In genomic region chr7:109958843-109959715, GRCm38 (mm10) we compare ENCODE assay signal across 8 mouse cellular contexts. TPM values are rescaled to one million over a fixed set of nuclear protein-coding genes. Genes with fewer than 3 reads are reported as not detected.
DNase-seq lines count a peak whose midpoint lies in the region; ATAC-seq and TF ChIP-seq lines count a peak whose summit lies in the region.

No protein-coding gene starts in this region.

- peak overlapping the region; percentile 93 for H3K27ac ChIP-seq in limb, embryonic 12.5 days

- ATAC-seq in granulocyte monocyte progenitor cell, adult 5-6 weeks (replicated peaks; ENCODE audit: poor library complexity, severe bottlenecking), result peak; percentile 43
- ATAC-seq in limb, embryonic 12.5 days (ENCODE audit: insufficient number of reproducible peaks, insufficient read depth, low FRiP score, low TSS enrichment, low read depth), result no peak

- no peak for TF ChIP-seq CTCF in lung, adult 2 months (IDR thresholded peaks at IDR 0.05; ENCODE audit: insufficient read depth, low read length)

- H3K9me3 ChIP-seq in limb, embryonic 12.5 days, result no peaks in the 10 kb centered on the region

- peaks cover 17% of the 10 kb centered on the region for H3K4me1 ChIP-seq in lung, adult 2 months (ENCODE audit: control insufficient read depth, insufficient read depth, low read length)
- H3K4me1 ChIP-seq in limb, embryonic 12.5 days (replicated peaks), result peaks cover 42% of the 10 kb centered on the region

- H3K4me3 ChIP-seq in lung, adult 2 months (replicated peaks; ENCODE audit: extremely low read depth, low read depth, low read length), result peak overlapping the region; percentile 82
- H3K4me3 ChIP-seq in limb, embryonic 12.5 days (replicated peaks), result peak overlapping the region; percentile 87

- H3K36me3 ChIP-seq in limb, embryonic 12.5 days, result no peaks in the 10 kb centered on the region

- no peak for DNase-seq in lung, adult 2 months
- no peak for DNase-seq in lung, postnatal 36 days
- DNase-seq in T-cell, adult 2 months (ENCODE audit: low spot score), result peak; percentile 34
- peak; percentile 21 for DNase-seq in neural tube, embryonic 10.5 days (ENCODE audit: extremely low spot score, low spot score)
- no peak for DNase-seq in adipocyte (ENCODE audit: low spot score)
- no peak for DNase-seq in adrenal gland, adult 8-10 months

- 1% methylated on average over 18 of the region's 18 CpGs for WGBS in lung, adult 2 months
- 9% methylated on average over 18 of the region's 18 CpGs for WGBS in limb, embryonic 12.5 days

- peak overlapping the region; percentile 95 for H3K9ac ChIP-seq in limb, embryonic 12.5 days (replicated peaks)

- H3K4me2 ChIP-seq in limb, embryonic 12.5 days, result peak overlapping the region; percentile 87

- no peak for TF ChIP-seq POLR2A in lung, adult 2 months (IDR thresholded peaks at IDR 0.05; ENCODE audit: borderline replicate concordance, extremely low read depth, low read depth, low read length)

- no peaks in the 10 kb centered on the region for H3K27me3 ChIP-seq in limb, embryonic 12.5 days

RNA-seq across cellular contexts. Expression of gene Dennd5a, which starts 1.2 kb away (rescaled TPM):
- 122 and 134 TPM in 2 replicates for polyA plus RNA-seq in lung, adult 2 months (2012; rRNA removed)
- 79.8 and 85.7 TPM in 2 replicates for total RNA-seq in granulocyte monocyte progenitor cell, adult 5-6 weeks (2014; fragmentation: Nextera tagmentation)
- total RNA-seq in granulocyte monocyte progenitor cell, adult 5-6 weeks (2017), result 52.4 and 56.1 TPM in 2 replicates
- 40.7 and 48.4 TPM in 2 replicates for polyA plus RNA-seq in limb, embryonic 12.5 days (2016; fragmentation: Nextera tagmentation; extraction: Ambion mirVana)
- total RNA-seq in adrenal gland, adult 8-10 months (2022), result 100 to 1,000 TPM; 171 to 249 (median 219) TPM

RNA-seq across cellular contexts. Expression of gene Tmem41b, which starts 27.6 kb away (rescaled TPM):
- 23.8 and 26.8 TPM in 2 replicates for polyA plus RNA-seq in lung, adult 2 months (2012; rRNA removed)
- total RNA-seq in granulocyte monocyte progenitor cell, adult 5-6 weeks (2014; fragmentation: Nextera tagmentation), result 18.8 and 30.2 TPM in 2 replicates
- total RNA-seq in granulocyte monocyte progenitor cell, adult 5-6 weeks (2017), result 21.6 and 40.5 TPM in 2 replicates
- 78.0 and 79.5 TPM in 2 replicates for polyA plus RNA-seq in limb, embryonic 12.5 days (2016; fragmentation: Nextera tagmentation; extraction: Ambion mirVana)
- 10 to 100 TPM; 46.7 to 60.3 (median 51.8) TPM for total RNA-seq in adrenal gland, adult 8-10 months (2022)

RNA-seq across cellular contexts. Expression of gene Ipo7, which starts 59.0 kb away (rescaled TPM):
- polyA plus RNA-seq in lung, adult 2 months (2012; rRNA removed), result 20.9 and 23.6 TPM in 2 replicates
- total RNA-seq in granulocyte monocyte progenitor cell, adult 5-6 weeks (2014; fragmentation: Nextera tagmentation), result 111 and 115 TPM in 2 replicates
- 239 and 262 TPM in 2 replicates for total RNA-seq in granulocyte monocyte progenitor cell, adult 5-6 weeks (2017)
- polyA plus RNA-seq in limb, embryonic 12.5 days (2016; fragmentation: Nextera tagmentation; extraction: Ambion mirVana), result 44.2 and 46.5 TPM in 2 replicates
- total RNA-seq in adrenal gland, adult 8-10 months (2022), result 10 to 100 TPM; 70.6 to 95.7 (median 77.4) TPM

Comparison
In these comparisons a context has a peak if more than half of its experiments do, and no peak if none do; other contexts are left out.
1. DNase-seq: peak in T-cell, adult 2 months (single experiment) and neural tube, embryonic 10.5 days (single experiment); none in lung, adult 2 months (single experiment), lung, postnatal 36 days (single experiment), adipocyte (single experiment) and adrenal gland, adult 8-10 months (single experiment).